Mouse (Mus musculus) myocyte (in vitro differentiated cells): ENCODE results near the gene 1700017N19Rik.

ENCODE experiments used
- MAX ChIP-seq: IDR thresholded peaks from one replicate; pipeline ENCODE4 v1.6.1; 2011; ENCODE audit warnings: low read depth, mild to moderate bottlenecking, control low read depth
- POLR2A ChIP-seq: IDR thresholded peaks from one replicate; pipeline ENCODE4 v1.6.1; 2011; ENCODE audit warnings: low read depth, mild to moderate bottlenecking, control low read depth, moderate library complexity; ENCODE audit not compliant: insufficient read length
- SRF ChIP-seq: IDR thresholded peaks from one replicate; pipeline ENCODE4 v1.6.1; 2011; ENCODE audit warnings: low read depth; ENCODE audit not compliant: control insufficient read depth, insufficient read length

GRCm38 (mm10) chr10:100622494-100622893 lies 32.2 kb downstream of the 1700017N19Rik start:
- TF ChIP-seq SRF (no peak), POLR2A (no peak), MAX (no peak)
